Mouse (Mus musculus) megakaryocyte, adult 5-6 weeks (primary cell): Measurements from ENCODE around the gene Fbxo48. TPM values are rescaled to one million over a fixed set of nuclear protein-coding genes. Genes with fewer than 3 reads are reported as not detected.
A peak's percentile ranks its signal among the peaks of the same experiment; 100 is the strongest.

Source experiments
- ATAC-seq: 2 replicates; pipeline ENCODE4 v1.8.0; 2016; ENCODE audit warnings: mild to moderate bottlenecking, inconsistent platforms; ENCODE audit not compliant: poor library complexity, severe bottlenecking
- total RNA-seq, 2 experiments: library from RNA; stranded (forward) in 1 of 2; stranded (reverse) in 1 of 2; fragments of 153-499, 151-499 nt in 1 of 2; fragments of 221-1000, 200-1000 nt in 1 of 2; gene quantifications; 2 replicates each; pipeline versions ENCODE4 v1.2.3 to v1.2.4; 2015 to 2017

The Fbxo48 gene
- total RNA-seq, 2 experiments from 2014 or later = 11.4 to 12.2 TPM

GRCm38 (mm10) chr11:16967806-16968205, 16.6 kb downstream of the Fbxo48 start:
- peak; percentile 92 for ATAC-seq

GRCm38 (mm10) chr11:16969650-16970049, 18.5 kb downstream of the Fbxo48 start:
- ATAC-seq = peak; percentile 88

- ATAC-seq = no peak
Measured at GRCm38 (mm10) chr11:16972027-16972426, 20.9 kb downstream of the Fbxo48 start.

- no peak for ATAC-seq
Measured at GRCm38 (mm10) chr11:16973086-16973485, 21.9 kb downstream of the Fbxo48 start.

GRCm38 (mm10) chr11:16976937-16977336, 25.8 kb downstream of the Fbxo48 start:
- ATAC-seq = peak; percentile 47

- peak; percentile 38 for ATAC-seq
Measured at GRCm38 (mm10) chr11:16977611-16978010, 26.4 kb downstream of the Fbxo48 start.

GRCm38 (mm10) chr11:16978161-16978707, 27.1 kb downstream of the Fbxo48 start:
- peak; percentile 82 for ATAC-seq

- no peak for ATAC-seq
Measured at GRCm38 (mm10) chr11:16986550-16987187, 35.5 kb downstream of the Fbxo48 start.

GRCm38 (mm10) chr11:16987745-16988328, 36.7 kb downstream of the Fbxo48 start:
- ATAC-seq = peak; percentile 96

GRCm38 (mm10) chr11:16989885-16990284, 38.7 kb downstream of the Fbxo48 start:
- ATAC-seq = no peak

GRCm38 (mm10) chr11:16992880-16993279, 41.7 kb downstream of the Fbxo48 start:
- ATAC-seq = no peak

- ATAC-seq = peak; percentile 11; the same call in 1 of the 2 replicates
Measured at GRCm38 (mm10) chr11:16996818-16997217, 45.6 kb downstream of the Fbxo48 start.

GRCm38 (mm10) chr11:16997465-16997864, 46.3 kb downstream of the Fbxo48 start:
- no peak for ATAC-seq

GRCm38 (mm10) chr11:16999387-16999786, 48.2 kb downstream of the Fbxo48 start:
- ATAC-seq = peak; percentile 57

- ATAC-seq = no peak
Measured at GRCm38 (mm10) chr11:16999933-17000332, 48.8 kb downstream of the Fbxo48 start.

- peak; percentile 19 for ATAC-seq
Measured at GRCm38 (mm10) chr11:17000353-17001334, 49.5 kb downstream of the Fbxo48 start.

- ATAC-seq = peak; percentile 44
Measured at GRCm38 (mm10) chr11:17002739-17003373, 51.7 kb downstream of the Fbxo48 start.

GRCm38 (mm10) chr11:17003757-17004156, 52.6 kb downstream of the Fbxo48 start:
- ATAC-seq = no peak
